Mouse (Mus musculus) left cerebral cortex, adult 11 months (tissue): ENCODE measurements at regions not wholly inside any gene's neighbourhood (a gene's known extent, or its start where the extent isn't known, plus 50 kb on each side); places are given as distances from the start of the nearest gene placed in this dataset.
A peak's percentile ranks its signal among the peaks of the same experiment; 100 is the strongest.

Experiments used
- DNase-seq: peaks from one replicate; pipeline ENCODE4 v3.0.0; 2022; ENCODE audit warnings: low spot score

- peak; percentile 33 for DNase-seq
These were observed 1238.0 kb upstream of the Slc7a12 start for GRCm38 (mm10) chr3:13242532-13242931.

- DNase-seq: no peak
These were observed 1233.0 kb upstream of the Slc7a12 start for GRCm38 (mm10) chr3:13247537-13247936.

- DNase-seq: no peak
These were observed 1231.7 kb upstream of the Slc7a12 start for GRCm38 (mm10) chr3:13248789-13249188.

- DNase-seq: no peak
These were observed 1229.8 kb upstream of the Slc7a12 start for GRCm38 (mm10) chr3:13250721-13251120.

- DNase-seq: no peak
These were observed 1226.4 kb upstream of the Slc7a12 start for GRCm38 (mm10) chr3:13254061-13254460.
